Mouse (Mus musculus) ovary, postnatal 10 days (tissue): ENCODE results near the gene Wnt2.
A peak's percentile ranks its signal among the peaks of the same experiment; 100 is the strongest.

Experiments
- DNase-seq: peaks from one replicate; pipeline ENCODE4 v3.0.0; 2022; ENCODE audit warnings: low spot score

Wnt2 gene

GRCm38 (mm10) chr6:18029746-18030656 lies at the start of gene Wnt2:
Gene Wnt2 (minus strand): TSS chr6:18030585.
- DNase-seq, result no peak

- no peak for DNase-seq
These were observed 48.2 kb upstream of the Wnt2 start for GRCm38 (mm10) chr6:18078615-18079014.

GRCm38 (mm10) chr6:18076986-18077385 lies 46.6 kb upstream of the Wnt2 start:
- no peak for DNase-seq

GRCm38 (mm10) chr6:18076577-18076976 lies 46.2 kb upstream of the Wnt2 start:
- DNase-seq, result no peak

GRCm38 (mm10) chr6:18057899-18058298 lies 27.5 kb upstream of the Wnt2 start:
- DNase-seq, result no peak

- DNase-seq, result no peak
These were observed 21.3 kb upstream of the Wnt2 start for GRCm38 (mm10) chr6:18051702-18052101.

GRCm38 (mm10) chr6:18044299-18044698 lies 13.9 kb upstream of the Wnt2 start:
- no peak for DNase-seq

GRCm38 (mm10) chr6:18043172-18043571 lies 12.8 kb upstream of the Wnt2 start:
- DNase-seq, result no peak

- DNase-seq, result no peak
These were observed 1.9 kb upstream of the Wnt2 start for GRCm38 (mm10) chr6:18032271-18032670.

GRCm38 (mm10) chr6:18031509-18032010 lies 1.2 kb upstream of the Wnt2 start:
- peak; percentile 15 for DNase-seq

GRCm38 (mm10) chr6:18030868-18031508 lies 603 bp upstream of the Wnt2 start:
- no peak for DNase-seq

- no peak for DNase-seq
These were observed 6.1 kb downstream of the Wnt2 start for GRCm38 (mm10) chr6:18024133-18024794.

GRCm38 (mm10) chr6:18013346-18013745 lies 17.0 kb downstream of the Wnt2 start:
- DNase-seq, result no peak

GRCm38 (mm10) chr6:18007356-18007755 lies 23.0 kb downstream of the Wnt2 start:
- DNase-seq, result no peak

- DNase-seq, result no peak
These were observed 28.3 kb downstream of the Wnt2 start for GRCm38 (mm10) chr6:18002065-18002464.

- DNase-seq, result no peak
These were observed 31.9 kb downstream of the Wnt2 start for GRCm38 (mm10) chr6:17998497-17998896.

GRCm38 (mm10) chr6:17994956-17995790 lies 35.2 kb downstream of the Wnt2 start:
- no peak for DNase-seq

GRCm38 (mm10) chr6:17991625-17992024 lies 38.8 kb downstream of the Wnt2 start:
- no peak for DNase-seq

GRCm38 (mm10) chr6:17990173-17991028 lies 40.0 kb downstream of the Wnt2 start:
- DNase-seq, result no peak

- DNase-seq, result no peak
These were observed 51.0 kb downstream of the Wnt2 start for GRCm38 (mm10) chr6:17979361-17979760.

- no peak for DNase-seq
These were observed 51.5 kb downstream of the Wnt2 start for GRCm38 (mm10) chr6:17978881-17979280.
